Mouse (Mus musculus) heart, postnatal 0 days (tissue): ENCODE data around the gene Foxp1.

ENCODE experiments used
- CTCF ChIP-seq: IDR thresholded peaks from 2 replicates; pipeline ENCODE4 v1.5.1; 2016; ENCODE audit warnings: antibody characterized with exemption, control low read depth, low read depth
- EP300 ChIP-seq: IDR thresholded peaks from 2 replicates; pipeline ENCODE4 v1.6.1; 2016; ENCODE audit warnings: antibody characterized with exemption, low read depth

- TF ChIP-seq CTCF (no peak), EP300 (no peak)
These were observed 319.7 kb downstream of the Foxp1 start for GRCm38 (mm10) chr6:99202781-99203180.
